Mouse (Mus musculus) CH12.LX (cell line): Measurements from ENCODE around the gene Zg16.

Experiments
- CHD2 ChIP-seq: IDR thresholded peaks from 2 replicates; pipeline ENCODE4 v1.6.1; 2011; ENCODE audit warnings: low read length, improper control_type of control experiment
- CTCF ChIP-seq, 2 experiments: IDR thresholded peaks in 1 of 2; conservative IDR thresholded peaks in 1 of 2; 2 replicates each; pipeline ENCODE4 v1.5.1; 2011 to 2012; ENCODE audit warnings: low read depth in 2 of 2, low read length in 2 of 2, improper control_type of control experiment in 1 of 2, inconsistent platforms in 1 of 2, mild to moderate bottlenecking in 1 of 2, moderate library complexity in 1 of 2
- EP300 ChIP-seq: IDR thresholded peaks from 2 replicates; pipeline ENCODE4 v1.6.1; 2011; ENCODE audit warnings: low read length, improper control_type of control experiment
- ETS1 ChIP-seq: conservative IDR thresholded peaks from 2 replicates; pipeline ENCODE4 v1.6.1; 2012; ENCODE audit warnings: low read depth, mild to moderate bottlenecking, inconsistent platforms, low read length, improper control_type of control experiment, moderate library complexity
- POLR2A ChIP-seq: IDR thresholded peaks from 2 replicates; pipeline ENCODE4 v1.6.1; 2011; ENCODE audit warnings: low read depth, mild to moderate bottlenecking, improper control_type of control experiment, low read length
- USF1 ChIP-seq: IDR thresholded peaks from 2 replicates; pipeline ENCODE4 v1.6.1; 2014; ENCODE audit warnings: low read depth, mild to moderate bottlenecking, inconsistent platforms, low read length, improper control_type of control experiment

- TF ChIP-seq CTCF (conservative IDR thresholded peaks at IDR 0.05 in 1 of 2, IDR thresholded peaks at IDR 0.05 in 1 of 2; ENCODE audit: low read depth in 2 of 2, low read length in 2 of 2) (no peak), POLR2A (no peak), EP300 (no peak), CHD2 (no peak), USF1 (no peak), ETS1 (no peak)
Observed at GRCm38 (mm10) chr7:127096456-127096855, 9.3 kb upstream of the Zg16 start.
